Mouse (Mus musculus) testis, adult 2 months (tissue): ENCODE data around the gene Olfr545.
"Not testable (repeated sequence)": the region's sequence is repeated elsewhere in the genome, so short reads cannot be mapped to it uniquely, and the experiment has no call there.

Source experiments
- CTCF ChIP-seq: fragments of 200-500 bp; IDR thresholded peaks from 2 replicates; pipeline ENCODE4 v1.5.1; 2012; ENCODE audit warnings: low read depth, mild to moderate bottlenecking, inconsistent platforms, low read length, moderate library complexity; ENCODE audit not compliant: control insufficient read depth, insufficient read depth, insufficient replicate concordance
- POLR2A ChIP-seq: fragments of 200-500 bp; IDR thresholded peaks from 2 replicates; pipeline ENCODE4 v1.6.1; 2012; ENCODE audit warnings: low read depth, mild to moderate bottlenecking, inconsistent platforms, low read length, moderate library complexity; ENCODE audit not compliant: control insufficient read depth

- TF ChIP-seq POLR2A, CTCF: not testable (repeated sequence)
These were observed 14.6 kb downstream of the Olfr545 start for GRCm38 (mm10) chr7:102484766-102485165.
